Mouse (Mus musculus) right cerebral cortex, postnatal 36 days (tissue): ENCODE measurements around the gene Ndufs2.
"Not testable (repeated sequence)": the region's sequence is repeated elsewhere in the genome, so short reads cannot be mapped to it uniquely, and the experiment has no call there.

Source experiments
- DNase-seq, 2 experiments: peaks; one replicate each; pipeline ENCODE4 v3.0.0; 2022; ENCODE audit warnings: low spot score in 2 of 2, mixed read lengths in 1 of 2

Gene Ndufs2

DNA sequence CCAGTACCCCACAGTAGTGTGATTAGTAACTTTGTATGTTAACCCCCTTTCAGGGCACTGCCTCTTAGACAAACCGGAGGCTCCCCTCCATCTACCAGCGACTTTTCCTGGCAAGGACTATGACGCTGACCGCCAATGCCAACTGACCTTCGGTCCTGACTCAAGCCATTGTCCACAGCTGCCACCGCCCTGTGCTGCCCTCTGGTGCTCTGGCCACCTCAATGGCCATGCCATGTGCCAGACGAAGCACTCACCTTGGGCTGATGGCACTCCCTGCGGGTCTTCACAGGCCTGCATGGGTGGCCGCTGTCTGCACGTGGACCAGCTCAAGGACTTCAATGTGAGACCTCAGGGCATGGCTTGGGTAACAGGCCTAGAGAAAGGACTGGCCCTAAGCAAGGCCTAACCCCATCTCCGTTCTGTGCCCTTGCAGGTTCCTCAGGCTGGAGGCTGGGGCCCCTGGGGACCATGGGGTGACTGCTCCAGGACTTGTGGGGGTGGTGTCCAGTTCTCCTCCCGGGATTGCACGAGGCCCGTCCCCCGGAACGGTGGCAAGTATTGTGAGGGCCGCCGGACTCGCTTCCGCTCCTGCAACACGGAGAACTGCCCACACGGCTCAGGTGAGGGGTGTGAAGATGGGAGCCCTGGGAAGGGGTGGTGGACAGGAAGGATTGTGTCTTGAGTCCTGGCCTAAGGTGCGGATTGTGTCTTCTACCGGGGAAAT lies 5.1 kb upstream of the Ndufs2 start:
- no peak for DNase-seq

DNA sequence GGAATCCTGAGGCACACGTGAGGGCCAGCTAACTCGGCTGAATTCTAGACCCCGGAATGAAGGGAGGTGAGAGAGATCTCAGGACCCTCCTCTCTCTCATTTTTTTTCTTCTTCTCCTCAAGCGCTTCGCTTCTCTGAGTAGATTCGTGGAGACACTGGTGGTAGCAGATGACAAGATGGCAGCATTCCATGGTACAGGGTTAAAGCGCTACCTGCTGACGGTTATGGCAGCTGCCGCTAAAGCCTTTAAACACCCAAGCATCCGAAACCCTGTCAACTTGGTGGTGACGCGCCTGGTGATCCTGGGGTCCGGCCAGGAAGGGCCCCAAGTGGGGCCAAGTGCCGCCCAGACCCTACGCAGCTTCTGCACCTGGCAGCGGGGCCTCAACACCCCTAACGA lies 1.2 kb upstream of the Ndufs2 start:
- no peak for DNase-seq

DNA sequence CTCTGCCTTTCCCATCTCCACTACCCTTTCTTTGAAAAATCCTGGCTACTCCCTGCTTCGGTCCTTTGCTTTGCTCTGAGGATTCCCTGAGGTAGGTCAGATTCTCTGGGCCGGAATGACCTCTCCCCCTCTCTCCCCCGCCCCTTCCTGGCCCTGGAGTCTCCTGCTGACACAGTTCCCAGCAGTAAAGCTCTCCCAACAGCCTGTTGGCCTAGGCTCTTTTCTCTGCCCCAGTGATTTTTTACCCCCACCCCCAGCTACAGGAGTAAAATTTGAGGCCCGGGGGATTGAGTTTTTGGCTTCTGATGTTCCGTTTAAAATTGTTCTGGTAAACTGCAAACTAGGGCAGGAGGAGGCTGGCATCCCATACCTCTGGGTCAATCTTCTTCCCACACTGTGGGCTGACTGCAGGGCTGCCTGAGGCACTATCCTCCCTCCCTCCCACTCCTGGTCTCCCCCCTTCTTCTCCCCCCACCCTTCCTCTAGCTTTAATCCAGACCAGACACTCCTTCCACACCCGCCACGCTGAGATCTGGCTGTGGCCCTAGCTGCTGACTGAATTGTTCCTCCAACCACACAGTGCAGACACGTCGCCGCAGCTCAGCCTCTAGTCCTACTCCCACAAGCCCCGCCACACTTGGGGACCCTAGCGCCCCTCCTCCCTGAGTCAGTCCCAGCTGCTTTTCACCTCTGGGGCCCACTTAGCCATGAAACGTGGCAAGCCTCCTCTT lies 571 bp upstream of the Ndufs2 start:
- DNase-seq: no peak

DNA sequence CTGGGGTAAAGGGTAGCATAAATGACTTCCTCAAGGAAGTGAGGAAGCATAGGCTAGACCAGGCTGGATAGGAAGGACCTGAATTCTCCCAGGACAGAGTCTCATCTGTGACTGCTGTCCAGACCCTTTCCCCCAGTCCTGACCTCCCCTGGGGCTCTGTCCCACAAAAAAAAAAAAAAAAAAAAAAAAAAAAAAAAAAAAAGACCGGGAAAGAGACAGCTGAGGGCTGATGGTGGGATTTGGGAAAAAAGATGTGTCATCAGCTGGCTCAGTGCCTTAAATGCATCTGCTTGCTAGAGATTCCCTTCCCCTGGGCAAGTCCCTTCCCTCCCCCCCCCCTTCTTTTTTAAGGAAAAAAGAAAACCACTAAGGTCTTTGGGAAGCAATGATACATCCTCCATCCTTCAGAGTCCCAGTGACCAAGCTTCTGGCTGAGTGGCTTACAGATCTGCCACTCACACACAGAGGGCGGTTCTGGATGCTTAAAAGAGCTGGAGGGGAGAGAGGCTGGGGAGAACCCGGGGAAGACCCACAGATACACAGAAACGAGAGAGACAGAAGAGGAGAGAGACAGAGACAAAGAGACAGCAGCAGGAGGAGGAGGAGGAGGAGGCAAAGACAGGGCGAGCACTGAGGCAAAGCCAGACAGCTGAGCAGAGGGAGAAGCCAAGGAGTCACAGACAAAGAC lies 1.1 kb downstream of the Ndufs2 start, which contains the start of gene Adamts4:
Gene Adamts4, plus strand, starts transcription at position 509 of the 688 bp plus-strand sequence.
- DNase-seq: peak; percentile 34

DNA sequence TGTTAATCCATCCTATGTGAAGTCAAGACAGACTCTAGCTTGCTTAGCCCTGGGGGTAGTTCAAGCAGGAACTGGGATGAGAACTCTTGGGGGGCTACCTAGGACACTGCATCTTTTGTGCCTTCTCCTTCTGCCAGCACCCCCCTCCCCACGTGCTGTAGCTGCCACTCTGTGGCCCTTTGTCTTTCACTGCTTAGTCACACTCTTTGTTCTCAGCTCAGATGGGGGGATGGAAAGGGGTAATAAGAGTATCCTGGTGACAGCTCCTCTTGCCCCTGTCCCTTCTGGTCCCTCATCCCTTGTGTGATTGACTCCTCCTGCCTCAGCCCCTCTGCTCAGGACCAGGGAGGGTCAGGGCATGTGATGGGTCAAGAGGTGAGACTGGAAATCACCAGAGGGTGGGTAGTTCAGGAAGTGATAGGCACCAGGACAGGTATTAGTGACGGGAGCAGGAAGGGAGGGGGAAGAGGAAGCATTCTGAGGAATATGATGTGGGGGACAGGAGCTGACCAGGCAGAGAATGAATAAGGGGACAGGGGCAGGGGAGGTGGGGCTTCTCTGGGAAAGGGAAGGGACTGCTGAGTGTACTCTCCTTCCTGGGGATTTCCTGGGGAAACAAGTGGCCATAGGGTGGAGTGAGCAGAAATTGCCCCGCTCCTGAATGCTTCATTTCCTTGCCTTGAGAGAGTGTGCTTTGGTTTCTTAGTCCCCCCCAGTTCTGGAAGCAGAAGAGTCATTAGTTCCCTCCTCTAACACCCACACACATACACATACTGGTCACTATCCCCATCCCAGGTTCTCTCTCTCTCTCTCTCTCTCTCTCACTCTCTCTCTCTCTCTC lies 2.6 kb downstream of the Ndufs2 start:
- no peak for DNase-seq

DNA sequence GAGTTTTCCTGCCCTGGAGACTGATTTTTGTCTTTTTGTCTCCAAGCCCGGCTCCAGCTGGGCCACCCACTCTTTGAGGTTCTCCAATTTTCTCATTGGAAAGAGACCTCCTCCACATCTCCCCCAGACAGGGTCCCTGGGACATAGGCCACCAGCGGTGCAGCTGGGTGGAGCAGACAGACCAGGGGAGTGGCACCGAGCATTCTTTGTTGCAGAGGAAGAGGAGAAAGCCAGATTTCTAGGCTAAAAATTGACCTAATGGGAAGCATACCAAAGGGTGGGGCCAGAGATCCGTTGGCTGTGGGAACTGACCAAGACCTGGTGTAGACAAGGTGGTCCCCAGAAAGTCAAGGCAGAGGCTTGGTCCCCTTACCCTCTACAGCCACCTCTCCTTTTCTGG lies 3.3 kb downstream of the Ndufs2 start:
- DNase-seq: no peak

DNA sequence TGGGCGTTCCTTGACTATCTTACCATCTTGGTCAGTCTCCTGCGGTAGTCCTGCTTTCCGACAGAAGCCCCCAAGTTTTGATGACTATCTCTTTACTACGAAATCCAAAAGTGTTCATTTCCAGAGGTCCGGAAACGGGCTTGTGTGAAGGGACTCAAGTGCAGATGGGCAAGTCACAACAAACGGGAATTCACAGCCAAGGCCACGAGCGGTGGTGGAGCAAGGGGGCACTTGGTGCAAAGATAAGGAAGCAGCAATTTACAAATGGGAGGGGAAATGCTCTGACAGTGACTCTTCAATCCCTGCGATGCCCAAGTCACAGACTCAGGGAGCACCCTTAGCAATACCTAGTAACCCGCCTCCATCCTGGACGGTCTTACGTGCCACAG lies 3.7 kb downstream of the Ndufs2 start:
- no peak for DNase-seq

DNA sequence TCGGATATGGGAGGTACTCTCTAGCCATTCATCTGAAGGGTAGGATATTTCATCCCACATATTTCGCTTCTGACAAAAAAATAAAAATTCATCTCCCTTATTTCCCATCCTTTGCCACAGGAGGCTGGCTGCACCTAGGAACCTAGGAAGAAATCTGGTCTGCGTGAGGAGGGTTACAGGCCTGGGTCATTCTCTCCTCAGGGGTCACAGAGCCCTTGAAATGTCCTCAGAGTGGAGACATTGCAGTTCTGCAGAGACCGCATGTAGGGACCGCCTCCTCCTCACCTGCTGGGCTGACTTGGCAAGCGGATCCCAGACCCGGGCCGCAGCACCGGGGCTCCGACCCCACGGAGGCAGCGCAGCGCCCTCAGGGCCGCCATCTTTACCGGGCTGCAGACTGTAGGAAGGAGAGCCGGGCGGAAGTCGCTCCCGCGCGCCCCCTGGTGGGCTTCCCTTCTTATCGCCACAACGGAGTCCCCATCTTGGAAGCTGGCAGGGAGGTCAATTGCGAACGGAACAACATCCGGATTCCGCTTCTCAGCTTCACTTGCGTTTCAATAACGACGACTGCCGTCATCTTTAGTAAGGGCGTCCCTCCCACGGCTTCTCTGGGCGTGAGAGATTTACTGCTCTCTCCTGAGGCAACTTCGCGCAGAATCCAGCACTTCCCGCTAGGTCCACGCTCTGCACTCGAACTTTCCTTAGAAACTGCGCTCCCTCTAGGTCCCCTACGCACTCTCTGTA lies 4.3 kb downstream of the Ndufs2 start:
- peak; percentile 97 to 98 for DNase-seq

DNA sequence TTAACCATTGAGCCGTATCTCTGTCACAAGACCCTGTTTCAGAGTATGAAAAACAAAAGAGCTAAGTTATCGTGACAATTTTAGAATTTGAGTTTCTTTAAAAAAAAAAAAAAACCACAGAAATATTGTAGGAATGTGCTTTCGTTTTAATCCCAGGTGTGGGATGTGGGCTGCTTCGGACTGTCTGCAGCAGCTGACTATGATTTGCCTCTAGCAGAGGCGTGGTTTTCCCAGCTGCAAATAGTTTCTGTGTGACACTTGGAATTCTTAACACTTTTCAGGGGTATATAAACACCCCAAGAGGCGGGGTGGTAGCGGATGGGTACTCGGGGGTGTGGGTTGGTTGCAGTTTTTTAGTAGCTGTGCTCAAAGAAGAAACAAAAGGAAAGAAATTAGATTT lies 5.8 kb downstream of the Ndufs2 start:
- no peak for DNase-seq

DNA sequence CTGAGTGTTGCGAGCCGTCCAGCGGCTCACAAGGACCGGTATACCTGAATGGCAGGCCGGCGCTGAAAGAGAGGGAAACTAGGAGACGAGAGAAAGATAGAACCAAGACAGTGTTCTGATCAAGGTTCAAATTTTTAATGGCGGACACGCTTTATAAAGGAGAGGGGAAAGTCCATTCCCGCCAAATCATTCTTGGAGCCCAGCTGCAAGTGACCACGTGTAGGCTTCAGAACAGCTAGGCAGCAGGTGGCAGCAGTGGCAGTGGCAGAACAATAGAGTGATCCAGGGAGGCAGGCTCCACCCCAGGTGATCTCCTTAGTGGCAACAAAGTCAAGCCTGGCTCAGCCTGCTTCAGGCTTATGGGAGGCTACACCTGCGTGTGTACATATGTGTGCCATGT lies 9.2 kb downstream of the Ndufs2 start:
- DNase-seq: not testable (repeated sequence)

DNA sequence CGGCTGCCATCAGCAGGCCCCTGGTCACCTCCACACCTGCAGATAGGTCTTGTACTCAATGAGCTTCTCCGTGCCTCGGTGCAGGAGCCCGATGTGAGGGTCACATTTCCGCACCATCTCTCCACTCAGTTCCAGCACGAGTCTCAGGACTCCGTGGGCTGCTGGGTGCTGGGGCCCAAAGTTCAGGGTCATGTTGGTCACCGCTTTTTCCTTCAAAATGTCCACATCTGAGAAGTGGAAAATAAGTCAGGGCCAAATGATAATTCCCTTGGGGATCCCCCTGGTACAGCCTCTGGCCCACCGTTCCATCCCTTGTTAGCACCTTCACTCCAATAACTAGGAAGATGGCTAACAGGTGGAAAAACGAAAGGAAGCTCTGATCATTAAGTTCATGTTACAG lies 10.3 kb downstream of the Ndufs2 start:
- DNase-seq: no peak

DNA sequence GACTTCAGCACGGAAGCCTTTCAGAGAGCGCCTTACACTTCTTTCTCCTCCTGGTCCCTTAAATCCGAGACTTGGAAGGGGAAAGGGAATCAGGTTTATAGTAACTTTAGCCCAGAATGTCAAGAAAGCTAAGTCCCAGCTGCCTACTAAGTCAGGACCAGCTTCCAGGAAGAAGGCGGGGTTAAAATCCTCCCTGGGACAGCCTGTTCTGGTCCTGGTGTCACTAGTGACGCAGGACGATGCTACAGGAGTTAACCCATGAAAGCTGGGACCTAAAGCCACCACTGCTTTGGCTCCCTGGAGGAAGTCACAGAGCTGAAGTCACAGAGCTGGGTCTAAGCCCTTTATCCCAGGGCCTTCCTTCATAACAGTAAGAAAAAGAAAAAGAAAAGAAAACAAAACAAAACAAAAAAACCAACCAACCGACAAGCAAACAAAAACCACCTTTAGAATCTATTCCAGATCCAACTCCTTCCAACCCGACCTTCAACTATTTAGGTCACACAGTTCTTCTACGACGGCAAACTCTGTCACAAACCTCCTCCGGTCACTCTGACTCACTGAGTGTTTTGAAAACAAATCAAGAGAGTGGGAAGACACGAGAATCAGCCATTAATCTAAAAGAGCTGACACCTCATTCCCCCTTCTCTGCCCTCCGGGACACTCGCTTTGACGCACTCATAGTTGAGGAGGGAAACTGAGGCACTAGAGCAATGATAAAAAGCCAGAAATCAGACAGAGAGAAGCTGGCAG lies 11.0 kb downstream of the Ndufs2 start:
- no peak for DNase-seq

DNA sequence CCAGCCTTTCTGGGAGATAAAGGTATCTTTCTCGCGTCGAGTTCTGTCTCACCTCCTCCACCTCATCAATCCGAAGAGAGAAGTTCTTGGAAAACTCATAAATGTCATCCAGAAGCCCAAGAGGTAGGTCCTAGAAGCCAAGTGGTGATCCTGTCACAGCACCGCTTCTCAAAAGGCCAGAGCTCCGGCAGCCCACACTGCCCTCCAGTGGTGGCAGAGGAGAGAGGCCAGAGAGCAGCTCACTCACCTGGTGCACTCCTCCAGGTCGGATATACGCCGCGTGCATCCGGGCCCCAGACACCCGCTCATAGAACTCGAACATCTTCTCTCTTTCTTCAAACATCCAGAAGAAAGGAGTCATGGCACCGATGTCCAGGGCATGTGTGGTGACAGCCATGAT lies 12.7 kb downstream of the Ndufs2 start:
- DNase-seq: no peak

DNA sequence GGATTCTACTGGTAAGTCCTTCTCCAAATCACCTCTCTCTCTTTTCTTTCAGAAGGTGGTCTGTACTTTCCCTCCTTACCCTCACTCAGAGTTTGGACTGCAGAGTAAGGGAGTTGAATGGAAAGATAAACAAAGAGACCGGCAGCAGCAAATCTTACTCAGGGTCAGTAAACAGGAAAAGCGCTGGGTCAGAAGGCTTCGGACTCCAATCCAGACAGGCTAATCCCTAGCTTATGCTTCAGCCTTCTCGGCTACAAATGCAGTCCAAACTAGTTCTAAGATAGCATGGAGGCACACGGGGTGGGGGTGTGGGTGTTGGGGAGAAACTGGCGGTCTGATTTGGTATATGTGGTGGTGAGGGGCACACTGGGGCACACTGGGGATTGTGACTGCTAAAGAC lies 13.8 kb downstream of the Ndufs2 start:
- DNase-seq: no peak

DNA sequence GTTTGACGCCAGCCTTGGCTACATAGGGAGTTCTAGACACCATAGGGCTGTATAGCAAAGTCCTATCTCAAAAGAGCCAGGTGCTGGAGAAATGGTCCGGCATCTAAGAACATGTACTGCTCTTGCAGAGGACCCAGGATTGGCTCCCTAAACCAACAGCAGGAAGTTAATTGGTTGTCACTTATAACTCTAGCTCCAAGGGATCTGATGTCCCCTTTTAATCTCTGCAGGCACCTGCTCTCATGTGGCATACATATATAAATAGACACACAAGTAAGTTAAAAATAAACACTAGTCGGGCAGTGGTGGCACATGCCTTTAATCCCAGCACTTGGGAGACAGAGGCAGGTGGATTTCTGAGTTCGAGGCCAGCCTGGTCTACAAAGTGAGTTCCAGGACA lies 15.4 kb downstream of the Ndufs2 start:
- DNase-seq: no peak

DNA sequence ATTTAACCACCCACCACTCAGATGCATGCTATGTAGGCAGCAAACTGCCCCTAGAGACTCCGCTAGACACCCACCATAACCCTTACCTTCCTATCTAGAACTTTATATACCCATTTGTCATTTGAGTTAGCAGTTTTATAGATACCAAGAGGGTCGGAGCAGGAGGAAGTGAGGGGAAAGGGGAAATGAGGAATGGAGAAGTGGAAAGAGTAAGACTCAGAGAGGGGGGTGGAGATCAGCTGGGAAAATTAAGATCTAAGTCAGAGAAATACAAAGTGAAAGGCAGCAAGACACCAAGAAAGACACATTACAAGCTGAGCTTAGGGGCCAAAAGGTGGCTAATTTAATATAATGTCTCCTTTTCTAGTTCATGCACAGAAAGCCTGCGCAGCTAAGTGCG lies 16.6 kb downstream of the Ndufs2 start:
- no peak for DNase-seq

DNA sequence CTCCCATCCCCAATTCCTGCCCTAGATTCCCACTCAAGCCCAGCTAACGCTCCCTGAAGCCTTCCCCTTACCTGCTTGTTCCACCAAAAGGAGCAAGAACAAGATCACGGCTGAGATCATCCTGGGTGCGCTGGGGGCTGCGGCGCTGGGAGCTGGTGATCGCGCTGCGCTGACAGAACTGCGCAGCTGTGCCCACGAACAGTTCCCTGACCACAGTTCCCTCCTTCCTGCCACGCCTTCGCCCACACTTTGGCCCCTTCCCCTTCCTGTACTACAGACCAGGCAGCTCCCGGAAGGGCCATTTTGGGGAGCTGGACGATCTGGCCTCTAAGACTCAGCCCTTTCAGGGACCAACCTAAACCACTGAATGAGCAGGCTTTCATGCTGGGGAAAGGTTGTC lies 17.1 kb downstream of the Ndufs2 start, which contains the start of gene Fcer1g:
Gene Fcer1g, minus strand, starts transcription at position 240 of the 400 bp plus-strand sequence.
- DNase-seq: no peak

DNA sequence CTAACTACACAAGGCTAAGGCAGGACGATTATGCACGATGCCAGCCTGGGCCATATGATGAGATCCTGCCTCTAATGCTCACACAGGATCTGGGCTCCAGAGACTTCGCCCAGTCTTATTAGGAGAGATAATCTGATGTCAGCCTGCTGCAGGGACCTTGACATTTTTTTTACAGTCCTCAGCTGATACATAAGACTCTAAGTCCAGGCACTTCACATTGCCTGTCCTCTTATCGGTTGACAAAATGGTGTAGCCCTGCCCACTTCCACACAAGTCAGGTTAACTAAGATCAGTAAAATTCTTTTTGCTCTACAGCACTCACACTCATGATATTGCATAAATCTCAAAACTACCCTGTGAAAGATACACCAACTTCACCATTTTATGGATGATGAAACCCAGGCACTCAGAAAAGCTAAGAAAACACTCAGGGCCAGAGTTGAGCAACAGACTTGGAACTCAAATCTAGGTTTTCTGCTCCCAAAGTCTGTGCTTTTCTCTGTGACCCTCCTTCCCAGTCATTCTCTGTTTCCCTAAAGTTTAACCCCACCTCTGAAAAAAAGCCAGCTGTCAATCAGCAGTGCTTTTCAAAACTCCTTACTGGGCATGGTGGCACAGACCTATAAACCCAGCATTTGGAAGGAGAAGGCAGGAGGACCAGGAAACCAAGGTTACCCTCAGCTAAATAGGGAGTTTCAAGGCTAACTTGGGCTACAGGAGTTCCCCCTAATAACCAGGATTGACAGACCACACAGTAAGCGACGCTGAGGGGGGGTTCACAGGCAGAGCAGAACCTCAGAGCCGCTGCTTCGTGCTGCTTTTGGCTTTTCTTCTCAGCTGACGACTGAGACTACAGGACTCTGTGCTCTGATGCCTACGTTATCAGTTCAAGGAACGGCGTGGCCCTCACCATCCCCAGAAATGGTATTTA lies 18.1 kb downstream of the Ndufs2 start:
- no peak for DNase-seq

DNA sequence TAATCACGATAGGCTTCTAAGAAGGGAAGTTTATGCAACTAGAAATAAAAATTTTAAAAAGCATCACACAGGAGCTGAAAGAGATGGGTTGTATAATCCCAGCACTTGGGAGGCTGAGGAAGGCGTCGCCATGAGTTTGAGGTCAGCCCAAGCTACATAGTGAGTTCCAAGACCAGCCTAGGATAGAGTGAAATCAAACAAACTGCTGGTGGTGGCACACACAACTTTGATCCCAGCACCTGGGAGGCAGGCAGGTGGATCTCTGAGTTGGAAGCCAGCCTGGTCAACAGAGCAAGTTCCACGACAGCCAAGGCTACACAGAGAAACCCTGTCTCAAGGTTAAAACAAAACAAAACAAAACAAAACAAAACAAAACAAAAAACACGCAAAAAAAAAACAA lies 18.8 kb downstream of the Ndufs2 start:
- DNase-seq: no peak
